Mouse (Mus musculus) CH12F3 (cell line): Measurements from ENCODE around the gene Myh9.

Source experiments
- in situ Hi-C: fragments of 300-500 bp; cut with MboI; formaldehyde crosslinking; loops from 2 replicates; pipeline ENCODE4 v1.14.3; 2020; ENCODE audit warnings: low sequenced_read_pairs

The Myh9 gene

GRCm38 (mm10) chr15:77842047-77842843 is at the start of gene Myh9:
Gene Myh9 (minus strand): TSS chr15:77842175.
- in situ Hi-C loops, result no loop called here

DNA sequence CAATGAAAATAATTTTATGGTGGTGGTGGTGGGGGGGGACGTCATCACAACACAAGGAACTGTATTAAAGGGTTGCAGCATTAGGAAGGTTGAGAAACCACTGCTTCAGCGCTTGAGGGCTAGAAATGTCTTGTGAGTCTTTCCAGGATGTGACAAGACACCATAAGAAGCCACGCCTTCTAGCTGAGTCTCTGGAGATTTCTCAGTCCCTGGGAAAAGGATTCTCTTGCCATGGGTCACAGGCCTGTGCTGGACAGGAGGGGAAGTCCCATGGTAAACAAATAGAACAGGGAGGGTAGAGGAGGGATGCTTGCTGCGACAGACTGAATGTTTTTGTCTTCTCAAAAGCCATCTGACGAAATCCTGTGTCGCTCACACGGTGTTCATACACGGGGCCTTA is 49.8 kb upstream of the Myh9 start:
- in situ Hi-C loops, result no loop called here

DNA sequence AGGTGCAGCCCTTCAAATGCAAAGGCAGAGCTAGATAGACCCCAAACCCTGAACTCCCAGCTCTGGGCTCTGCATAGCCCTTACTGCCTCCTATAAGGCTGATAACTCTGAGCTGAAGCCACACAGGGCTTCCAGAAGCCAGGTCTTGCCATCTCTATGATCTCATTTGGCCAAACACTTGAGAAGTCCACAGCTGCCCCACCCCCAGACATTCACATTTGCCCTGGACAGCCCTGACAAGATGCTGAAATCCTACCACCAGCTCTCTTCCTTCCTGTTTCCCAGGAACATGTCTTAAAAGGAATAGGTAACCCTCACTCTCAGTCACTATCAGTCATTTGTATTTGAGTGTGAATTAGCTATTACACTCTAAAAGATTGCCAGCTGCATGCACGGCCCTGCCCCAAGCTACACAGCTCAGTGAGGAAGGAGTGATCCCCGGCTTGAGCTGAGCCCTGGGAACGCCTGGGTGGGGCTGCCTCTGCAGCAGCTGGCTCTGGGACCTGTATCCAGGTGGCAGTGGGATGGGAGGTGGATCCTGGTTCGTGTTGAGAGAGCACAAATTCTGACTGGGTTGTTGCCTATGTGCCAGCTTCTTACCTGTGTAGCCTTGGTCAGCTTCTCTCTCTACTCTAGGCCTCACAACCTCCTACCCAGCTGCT is 47.9 kb upstream of the Myh9 start:
- in situ Hi-C loops, result no loop called here

DNA sequence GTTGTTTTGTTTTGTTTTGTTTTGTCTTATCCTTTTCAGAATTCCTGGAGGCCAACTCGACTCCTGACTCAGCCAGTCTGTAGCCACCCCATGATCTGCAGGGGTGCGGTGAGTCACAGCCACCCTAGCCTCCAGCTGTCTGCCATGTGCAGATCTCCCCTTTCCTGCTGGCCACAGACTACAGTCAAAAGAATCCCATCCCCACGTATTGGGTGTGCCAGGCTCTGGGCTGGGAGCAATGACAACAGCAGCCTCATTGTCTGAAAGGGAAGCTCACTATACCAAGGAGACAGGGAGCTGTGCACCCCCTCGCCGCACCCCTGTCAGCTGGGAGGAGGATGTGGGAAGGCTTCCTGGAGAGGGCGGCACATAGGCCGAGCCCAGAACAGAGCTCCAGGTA is 46.3 kb upstream of the Myh9 start:
- in situ Hi-C loops, result no loop called here

DNA sequence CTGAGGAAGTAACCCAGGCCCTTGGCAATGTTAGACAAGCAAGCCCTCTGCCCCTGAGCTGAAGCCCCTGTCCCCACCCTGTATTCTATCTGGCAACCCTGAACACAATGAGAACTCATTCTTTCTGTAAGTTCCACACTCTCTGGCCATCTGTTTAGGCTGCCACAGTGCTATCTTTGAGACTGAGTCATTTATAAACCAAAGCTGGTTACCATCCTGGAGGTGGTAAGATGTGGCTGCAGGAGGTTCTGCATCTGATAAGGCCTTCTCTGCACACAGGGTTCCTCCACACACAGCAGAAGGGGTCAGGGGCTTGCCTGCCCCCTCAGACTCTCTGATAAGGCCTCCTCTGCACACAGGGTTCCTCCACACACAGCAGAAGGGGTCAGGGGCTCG is 45.1 kb upstream of the Myh9 start:
- in situ Hi-C loops, result no loop called here

- in situ Hi-C loops, result no loop called here
These were observed 44.6 kb upstream of the Myh9 start for GRCm38 (mm10) chr15:77886369-77887092.

DNA sequence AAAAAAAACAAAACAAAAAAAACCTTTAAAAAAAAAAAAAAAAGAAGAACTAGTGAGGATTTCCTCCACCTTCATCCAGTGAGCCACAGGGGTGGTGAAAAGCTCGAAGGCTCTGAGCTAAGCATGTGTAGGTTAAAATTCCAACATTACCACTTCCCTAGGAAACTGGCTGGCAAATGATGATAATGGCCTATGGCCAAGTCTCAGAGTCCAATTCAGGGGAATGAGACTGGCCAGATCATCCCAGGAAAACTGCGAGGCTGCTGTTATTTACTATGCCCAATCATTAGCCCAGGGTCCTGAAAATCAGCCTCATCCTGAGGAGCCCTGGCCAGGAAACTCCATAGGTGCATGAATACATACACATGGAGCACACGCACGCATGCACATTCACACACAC is 44.0 kb upstream of the Myh9 start:
- in situ Hi-C loops, result no loop called here

DNA sequence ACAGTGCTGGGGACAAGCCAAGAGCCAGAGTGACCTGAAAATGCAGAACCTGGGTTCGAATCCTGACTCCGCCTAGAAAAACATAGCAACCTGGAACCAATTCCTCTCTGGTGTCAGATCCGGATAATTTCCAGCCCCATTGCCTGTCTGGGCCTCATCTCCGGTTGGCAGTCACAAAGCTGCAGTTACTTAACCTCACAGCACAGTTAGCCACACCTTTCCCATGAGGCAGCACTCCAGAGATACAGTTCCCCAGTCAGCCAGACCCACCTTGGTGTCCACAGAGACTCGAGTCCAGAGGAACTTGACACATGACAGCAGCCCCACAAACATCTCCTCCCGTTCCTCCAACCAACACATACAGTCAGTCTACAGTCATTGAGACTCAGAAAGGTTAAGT is 43.2 kb upstream of the Myh9 start:
- in situ Hi-C loops, result no loop called here

DNA sequence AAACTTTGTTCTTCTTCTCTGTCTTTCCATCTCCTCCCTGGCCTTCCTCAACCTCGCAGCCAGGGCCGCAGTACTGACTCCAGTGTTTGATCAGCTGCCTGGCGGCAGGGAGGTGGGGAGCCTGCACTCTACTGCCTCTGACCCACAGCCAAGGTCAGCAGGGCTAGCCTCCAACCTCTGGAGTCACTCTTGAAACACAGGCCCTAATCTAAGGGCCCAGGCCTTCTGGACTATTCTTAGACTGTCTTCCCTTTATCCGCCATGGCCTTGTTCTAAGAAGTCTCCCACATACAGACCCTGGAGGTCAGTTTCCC is 41.7 kb upstream of the Myh9 start:
- in situ Hi-C loops, result no loop called here

DNA sequence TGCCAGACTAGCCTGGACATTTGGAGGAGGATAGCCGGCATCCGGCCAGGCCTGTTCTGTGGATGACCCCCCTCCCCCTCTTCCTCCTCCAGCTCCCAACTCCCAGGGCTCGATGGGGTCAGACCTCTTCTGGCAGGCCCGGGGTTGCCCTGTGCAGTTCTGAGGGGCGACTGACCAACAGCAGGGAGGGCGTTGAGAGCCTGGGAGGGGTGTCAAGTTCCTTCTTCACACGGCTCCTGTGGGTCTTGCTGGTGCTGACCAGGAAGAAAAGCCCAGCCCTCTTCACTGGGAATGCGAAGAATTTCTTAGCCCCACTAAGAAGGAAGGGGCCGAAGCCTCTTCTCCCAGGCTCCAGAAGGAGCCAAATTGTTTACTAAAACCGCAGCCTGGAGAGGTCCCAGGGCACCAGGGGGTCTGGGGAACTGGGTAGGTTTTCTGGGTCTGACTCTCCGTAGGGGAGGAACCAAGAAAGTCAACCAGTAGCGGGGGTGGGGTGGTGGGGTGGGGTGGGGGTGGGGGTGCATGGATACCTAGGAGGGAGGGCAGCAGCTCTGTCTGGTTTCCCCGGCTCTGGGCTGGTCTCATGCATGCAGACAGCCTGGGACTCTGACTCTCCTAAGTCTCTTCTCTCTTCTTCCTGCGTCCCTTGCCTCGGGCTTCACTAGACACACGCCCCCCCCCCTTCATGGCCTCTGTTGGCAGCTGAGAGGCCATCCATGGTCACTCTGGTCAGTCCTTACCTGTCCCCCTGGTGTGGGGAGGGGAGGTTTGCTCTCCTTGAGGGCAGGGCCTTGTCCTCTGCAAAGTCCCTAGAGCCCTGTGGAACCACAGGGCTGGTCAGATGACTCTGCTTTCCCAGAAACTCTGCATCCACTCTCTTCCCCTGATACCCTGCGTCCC is 41.1 kb upstream of the Myh9 start:
- in situ Hi-C loops, result no loop called here

GRCm38 (mm10) chr15:77882297-77882696 is 40.3 kb upstream of the Myh9 start:
- in situ Hi-C loops, result no loop called here

DNA sequence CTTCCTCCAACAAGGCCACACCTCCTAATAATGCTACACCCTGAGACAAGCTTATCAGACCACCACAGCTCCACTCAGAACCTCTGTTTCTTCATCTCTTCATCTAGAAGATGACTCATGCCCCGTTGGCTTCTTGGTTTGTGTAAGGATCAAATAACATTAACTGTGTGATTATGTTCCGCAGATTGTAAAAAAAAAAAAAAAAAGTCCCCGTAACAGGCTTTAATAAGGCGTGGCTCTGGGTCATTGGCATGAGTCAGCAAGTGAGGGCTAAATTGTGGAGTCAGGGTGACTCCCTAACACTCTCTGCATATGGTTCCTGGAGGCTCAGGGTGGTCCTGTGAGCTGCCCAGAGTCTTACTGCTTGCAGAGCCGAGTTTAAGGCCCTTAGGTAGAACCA is 39.7 kb upstream of the Myh9 start:
- in situ Hi-C loops, result no loop called here

DNA sequence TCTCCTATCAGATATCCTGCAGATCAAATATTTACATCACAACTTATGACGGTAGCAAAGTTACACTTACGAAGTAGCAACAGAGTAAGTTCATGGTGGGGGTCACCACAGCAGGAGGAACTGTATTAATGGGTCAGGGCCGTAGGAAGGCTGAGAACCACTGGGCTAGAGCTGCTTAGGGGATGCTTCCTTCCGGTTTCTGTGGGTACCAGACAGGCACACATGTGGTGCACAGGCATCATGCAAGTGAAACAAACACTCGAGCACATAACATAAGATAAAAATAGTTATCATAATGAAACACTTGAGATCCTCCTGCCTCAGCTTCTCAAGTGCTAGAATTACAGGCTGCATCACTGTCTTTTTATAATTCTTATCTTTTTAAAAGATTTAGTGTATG is 38.8 kb upstream of the Myh9 start:
- in situ Hi-C loops, result no loop called here

- in situ Hi-C loops, result no loop called here
These were observed 37.8 kb upstream of the Myh9 start for GRCm38 (mm10) chr15:77879756-77880155.

- in situ Hi-C loops, result no loop called here
These were observed 35.2 kb upstream of the Myh9 start for GRCm38 (mm10) chr15:77877209-77877608.

GRCm38 (mm10) chr15:77876716-77877115 is 34.7 kb upstream of the Myh9 start:
- in situ Hi-C loops, result no loop called here

- in situ Hi-C loops, result no loop called here
These were observed 34.0 kb upstream of the Myh9 start for GRCm38 (mm10) chr15:77875953-77876352.

DNA sequence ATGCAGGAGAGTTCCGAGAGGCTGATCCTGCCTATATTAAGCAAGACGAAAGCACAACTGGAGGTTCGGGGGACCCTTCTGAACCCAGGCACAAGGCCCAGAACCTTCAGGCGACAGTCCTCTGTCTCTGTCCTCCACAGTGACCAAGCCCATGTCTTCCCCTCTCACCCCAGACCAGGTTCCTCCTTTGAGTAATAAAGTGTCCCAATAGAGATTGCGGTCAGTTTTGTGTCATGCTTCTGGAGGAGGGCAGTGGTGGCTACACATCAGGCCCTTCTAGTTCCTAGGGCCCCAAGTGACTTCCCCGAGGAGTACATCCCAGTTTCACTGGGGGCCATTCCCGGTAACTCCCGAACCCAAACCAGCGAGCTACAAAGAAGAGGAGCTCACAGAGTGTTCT is 32.8 kb upstream of the Myh9 start:
- in situ Hi-C loops, result no loop called here

GRCm38 (mm10) chr15:77874310-77874709 is 32.3 kb upstream of the Myh9 start:
- in situ Hi-C loops, result no loop called here

GRCm38 (mm10) chr15:77873564-77873963 is 31.6 kb upstream of the Myh9 start:
- in situ Hi-C loops, result no loop called here

DNA sequence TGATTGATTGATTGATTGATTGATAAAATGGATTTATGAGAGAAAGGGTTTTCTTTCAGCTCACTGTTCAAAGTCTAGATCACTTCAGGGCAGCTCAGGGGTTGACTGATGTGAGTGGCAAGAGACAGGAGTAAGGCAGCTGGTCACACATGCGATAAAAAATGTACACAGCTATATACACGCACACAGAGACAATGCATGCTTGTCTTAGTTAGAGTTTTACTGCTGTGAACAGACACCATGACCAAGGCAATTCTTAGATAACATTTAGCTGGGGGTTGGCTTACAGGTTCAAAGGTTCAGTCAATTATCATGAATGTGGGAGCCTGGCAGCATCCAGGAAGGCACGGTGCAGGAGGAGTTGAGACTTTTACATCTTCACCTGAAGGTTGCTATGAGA is 31.0 kb upstream of the Myh9 start:
- in situ Hi-C loops, result no loop called here
